Mouse (Mus musculus) left cerebral cortex, adult 8-10 months (tissue): ENCODE measurements around the gene 2310022B05Rik. TPM values are rescaled to one million over a fixed set of nuclear protein-coding genes. Genes with fewer than 3 reads are reported as not detected.

Experiments
- DNase-seq, 2 experiments: peaks; one replicate each; pipeline ENCODE4 v3.0.0; 2022; ENCODE audit warnings: low spot score in 2 of 2
- total RNA-seq, 4 experiments: library from RNA; stranded (reverse); gene quantifications; 2 replicates each; pipeline ENCODE4 v1.2.4; 2022

2310022B05Rik gene
- total RNA-seq, 4 experiments from 2014 or later: 68.8 to 73.0 (median 71.5) TPM

DNA sequence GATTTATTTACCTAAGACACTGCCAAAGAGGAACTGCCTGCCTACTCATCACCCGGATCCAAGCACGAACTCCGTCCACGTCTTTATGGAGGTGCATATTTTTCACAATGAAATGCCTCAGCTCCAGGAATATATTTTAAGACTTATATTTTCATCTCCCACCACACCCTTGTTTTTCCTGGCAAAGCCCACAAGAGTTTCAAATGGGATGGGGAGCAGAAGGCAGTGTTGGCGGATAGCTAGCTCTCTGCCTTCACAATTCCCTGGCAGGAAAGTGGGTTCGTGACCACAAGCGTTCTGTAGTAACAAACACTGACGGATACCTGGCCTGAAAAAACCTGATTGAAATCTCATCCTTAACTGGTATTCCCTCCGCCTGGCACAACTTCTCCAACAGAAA is 1.4 kb downstream of the 2310022B05Rik start:
- peak in 1 of 2 experiments; percentile 74 for DNase-seq

DNA sequence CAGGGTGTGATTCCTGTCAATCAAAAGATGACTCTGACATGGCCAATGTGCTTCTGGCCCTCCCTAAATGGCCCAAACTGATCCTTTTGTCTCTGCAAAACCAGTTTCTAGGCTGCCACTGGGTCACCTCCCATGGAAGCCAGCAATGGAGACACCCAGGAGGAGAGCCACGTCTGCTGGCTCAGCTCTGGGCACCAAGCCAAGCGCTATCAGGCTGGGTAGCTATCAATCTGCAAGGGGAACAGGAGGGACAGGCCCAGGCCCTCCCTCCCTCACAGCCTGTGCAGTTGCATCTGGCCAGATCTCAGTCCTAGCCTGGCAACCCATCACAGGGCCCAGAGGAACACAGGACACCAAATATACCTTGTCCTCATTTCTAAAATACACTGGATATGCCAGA is 4.8 kb downstream of the 2310022B05Rik start:
- no peak for DNase-seq

DNA sequence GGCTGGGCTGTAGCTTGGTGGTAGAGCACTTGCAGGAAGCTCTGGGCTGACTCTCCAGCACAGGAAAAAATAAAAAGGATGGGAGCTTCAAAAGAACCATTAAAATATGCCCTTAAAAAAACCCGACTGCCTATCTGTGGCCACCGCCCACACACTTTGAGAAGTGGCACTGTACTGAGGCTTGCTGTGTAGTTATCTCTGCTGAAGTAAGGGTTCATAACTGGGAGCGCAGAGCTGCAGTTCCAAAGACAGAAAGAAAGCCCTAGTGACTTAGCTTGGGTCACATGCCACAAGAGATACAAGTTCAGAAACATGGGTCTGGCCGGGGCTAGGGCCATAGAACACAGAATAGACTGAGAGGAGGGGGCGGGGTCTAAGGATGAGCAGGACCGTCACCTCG is 5.2 kb downstream of the 2310022B05Rik start:
- DNase-seq: no peak

DNA sequence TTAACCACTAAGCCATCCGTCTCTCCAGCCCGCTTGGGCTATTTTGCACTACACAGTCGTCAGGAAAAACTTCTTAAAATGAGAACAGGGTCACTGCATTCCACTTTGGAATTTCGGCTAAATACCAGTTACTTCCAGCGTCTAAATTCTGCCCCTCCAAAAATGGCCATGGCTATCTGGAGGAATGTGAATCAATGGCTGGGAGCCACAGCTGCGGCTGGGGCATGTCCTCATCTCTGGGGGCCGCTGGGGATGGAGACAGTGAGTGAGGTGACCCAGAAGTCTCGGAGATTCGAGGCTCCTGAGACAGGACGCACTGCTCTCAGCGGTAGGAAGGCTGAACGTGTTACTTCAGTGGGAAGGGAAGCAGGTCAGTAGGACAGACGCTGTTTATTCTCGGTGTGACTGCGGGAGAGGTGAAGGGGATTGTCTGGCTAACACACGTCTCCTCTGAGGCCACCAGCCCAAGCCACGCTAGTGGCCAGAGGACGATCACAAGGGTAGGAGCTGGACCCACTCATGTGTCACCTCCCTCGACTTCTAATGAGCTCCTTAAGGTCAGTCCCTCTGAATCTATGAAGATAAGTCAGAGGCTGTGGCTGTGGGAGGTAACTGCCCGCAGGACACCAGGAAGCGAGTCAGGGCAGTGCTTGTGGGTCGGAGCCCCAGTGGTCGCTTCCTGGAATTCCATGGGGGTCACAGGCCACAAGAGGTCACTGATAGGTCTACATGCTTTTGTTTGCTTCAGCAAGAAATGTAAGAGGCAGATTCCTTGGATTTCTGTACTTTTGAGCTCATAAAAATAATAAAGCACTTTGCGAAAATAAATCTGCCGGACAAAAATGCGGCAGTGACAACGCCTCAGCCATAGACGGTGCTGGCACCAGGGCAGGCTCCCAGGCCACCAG is 9.3 kb downstream of the 2310022B05Rik start:
- no peak for DNase-seq

DNA sequence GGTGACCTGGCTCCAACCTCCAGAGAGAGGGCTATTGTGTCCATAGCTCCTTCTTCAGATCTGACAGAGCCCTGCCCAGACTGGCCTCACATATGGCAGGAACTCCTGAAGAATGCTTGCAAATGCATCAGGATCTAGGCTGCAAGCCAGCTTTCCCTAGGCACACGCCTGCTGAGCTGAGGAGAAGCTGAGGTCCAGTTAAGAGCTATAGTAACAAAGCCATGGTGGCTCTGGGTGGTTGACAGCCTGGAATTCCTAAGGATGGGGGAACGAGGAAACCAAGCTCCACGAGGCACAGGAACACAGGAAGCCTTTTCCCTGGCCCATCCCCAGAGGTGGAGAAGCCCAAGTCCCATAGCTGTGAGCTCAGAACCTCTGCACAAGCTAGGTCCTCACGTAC is 10.6 kb downstream of the 2310022B05Rik start:
- no peak for DNase-seq

DNA sequence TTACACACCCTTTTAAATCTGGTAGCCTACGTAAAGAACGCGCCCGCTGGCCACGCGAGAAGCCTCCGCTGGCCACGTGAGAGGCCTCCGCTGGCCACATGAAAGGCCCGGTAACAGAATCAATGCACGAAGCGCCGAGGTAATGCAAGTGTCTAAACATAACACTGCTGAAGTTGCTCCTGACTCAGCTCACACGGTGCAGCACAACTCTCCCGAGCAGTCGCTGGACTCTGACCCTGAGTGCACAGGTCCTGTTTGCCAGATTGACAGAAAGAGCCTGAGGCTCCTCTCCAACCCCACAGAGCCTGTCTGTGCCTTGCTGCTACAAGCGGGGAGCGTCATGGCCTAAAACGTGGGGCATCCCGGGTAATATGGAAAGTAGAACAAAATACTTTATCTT is 11.4 kb downstream of the 2310022B05Rik start:
- DNase-seq: no peak

DNA sequence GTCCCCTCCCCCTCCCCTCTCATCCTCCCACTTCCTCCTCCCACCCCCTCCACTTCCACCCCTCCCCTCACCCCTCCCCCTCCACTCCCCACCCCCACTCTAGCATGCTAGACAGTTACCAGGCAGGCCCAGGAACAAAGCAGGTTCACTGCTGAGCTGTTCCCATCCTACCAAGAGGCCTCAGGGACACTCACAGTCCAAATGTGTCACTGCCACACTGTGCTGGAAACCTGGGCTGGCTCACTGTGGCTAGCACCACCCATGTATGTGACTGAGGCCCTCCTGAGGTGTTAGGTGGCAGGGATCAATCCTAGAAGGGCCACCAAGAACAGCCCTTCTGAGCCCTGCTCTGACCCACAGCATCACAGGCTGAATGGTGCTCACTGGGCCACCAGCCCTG is 14.9 kb downstream of the 2310022B05Rik start:
- no peak for DNase-seq

DNA sequence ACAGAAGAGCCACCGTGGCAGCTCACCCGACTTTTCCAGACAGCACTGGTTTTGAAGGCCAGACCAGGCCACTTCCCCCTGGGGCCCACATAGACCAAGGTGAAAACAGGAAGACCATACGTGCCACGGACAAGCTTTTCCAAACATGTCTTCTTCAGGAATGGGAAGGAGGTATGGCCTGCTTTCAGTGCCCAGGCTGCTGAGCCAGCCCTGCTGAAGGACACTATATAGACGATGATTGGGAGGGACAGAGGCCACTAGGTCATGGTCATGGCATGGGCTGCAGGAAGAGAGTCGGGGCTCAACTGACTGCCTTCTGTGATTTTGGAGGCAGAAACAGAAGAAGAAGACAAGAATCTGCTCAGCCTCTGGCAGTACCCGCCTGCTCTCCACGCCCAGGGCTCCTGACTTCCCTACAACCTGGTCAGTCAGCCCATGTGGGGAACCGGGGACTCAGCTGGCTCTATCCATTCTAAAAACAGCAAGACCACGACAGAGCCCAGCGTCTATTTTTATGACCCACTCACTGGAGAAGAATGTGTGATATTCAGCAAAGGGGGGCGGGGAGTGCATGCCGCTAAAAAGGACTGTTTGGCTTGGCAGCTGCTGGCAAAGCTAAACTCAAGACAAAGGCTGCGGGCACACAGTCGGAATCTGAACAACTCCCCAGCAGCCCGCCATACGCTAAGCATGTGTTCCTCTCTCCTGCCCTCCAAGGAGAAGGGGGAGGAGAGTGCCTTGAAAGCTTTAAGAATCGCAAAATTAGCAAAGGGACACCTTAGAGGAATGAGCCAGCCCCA is 19.4 kb downstream of the 2310022B05Rik start:
- peak in 1 of 2 experiments; percentile 86 for DNase-seq

DNA sequence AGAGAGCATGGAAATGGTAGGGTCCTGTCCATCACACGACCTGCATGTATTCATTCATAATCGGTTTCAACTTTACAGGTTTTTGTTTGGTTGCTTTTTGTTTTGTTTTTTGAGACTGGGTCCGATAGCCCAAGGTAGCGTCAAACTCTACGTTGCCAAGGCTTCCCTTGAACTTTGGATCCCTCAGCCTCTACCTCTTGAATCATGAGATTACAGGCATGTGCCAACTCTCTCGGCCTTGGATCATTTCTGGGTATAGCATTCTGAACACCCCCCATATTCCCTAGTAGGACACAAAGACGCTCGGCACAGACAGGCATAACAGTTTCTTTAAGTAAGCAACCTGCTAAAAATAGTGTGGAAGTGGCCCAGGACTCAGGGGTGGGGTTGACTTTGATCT is 21.6 kb downstream of the 2310022B05Rik start:
- no peak for DNase-seq

DNA sequence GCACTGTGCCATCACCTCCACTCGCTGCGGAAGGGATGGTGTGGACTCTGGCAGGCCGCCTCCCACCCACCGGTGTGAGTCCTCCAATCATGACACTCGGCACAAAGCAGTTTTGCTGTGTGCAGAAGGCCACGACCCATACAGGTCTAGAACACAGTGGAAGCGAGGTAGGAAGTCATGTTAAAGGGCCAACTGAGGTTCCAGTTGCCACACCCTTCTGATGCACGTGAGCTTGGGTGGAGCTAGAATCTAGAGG is 28.0 kb downstream of the 2310022B05Rik start:
- DNase-seq: no peak

DNA sequence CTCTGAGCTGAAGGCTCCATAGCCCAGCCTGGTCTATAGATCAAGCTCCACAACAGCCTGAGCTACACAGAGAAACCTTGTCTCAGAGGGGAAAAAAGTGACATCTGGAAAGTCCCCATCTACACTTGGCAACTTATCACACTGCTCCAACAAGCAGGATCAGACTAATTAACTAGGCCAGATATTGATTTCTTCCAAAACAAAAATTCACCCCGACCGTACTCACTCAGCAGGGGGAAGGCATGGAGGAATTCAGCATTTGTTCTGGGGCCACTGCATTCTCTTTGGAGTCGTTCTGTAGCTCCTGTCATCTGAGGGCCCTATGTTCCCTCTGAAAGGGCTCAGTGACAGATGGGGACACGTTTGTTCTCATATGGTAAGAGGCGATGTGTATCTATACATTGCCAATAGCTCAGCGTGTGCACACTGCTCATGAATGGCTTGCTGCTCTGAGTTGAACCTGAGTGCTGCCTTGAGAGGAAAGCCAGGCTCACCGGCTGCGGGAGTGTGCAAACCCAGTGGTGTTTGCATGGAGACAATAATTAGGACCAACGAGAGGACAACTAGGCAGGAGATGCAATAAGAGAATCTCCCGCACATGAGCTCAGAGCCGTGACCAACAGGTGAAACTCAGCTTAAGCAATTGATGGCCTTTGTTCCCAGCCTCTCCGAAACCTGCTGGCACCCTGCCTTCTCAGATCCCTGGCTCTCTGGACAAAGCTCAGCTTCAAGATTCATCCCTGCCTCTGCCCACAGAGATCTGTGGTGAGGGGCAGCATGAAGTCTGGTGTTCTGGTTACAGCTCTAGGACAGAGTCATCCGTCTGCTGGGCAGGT is 28.5 kb downstream of the 2310022B05Rik start:
- DNase-seq: no peak

DNA sequence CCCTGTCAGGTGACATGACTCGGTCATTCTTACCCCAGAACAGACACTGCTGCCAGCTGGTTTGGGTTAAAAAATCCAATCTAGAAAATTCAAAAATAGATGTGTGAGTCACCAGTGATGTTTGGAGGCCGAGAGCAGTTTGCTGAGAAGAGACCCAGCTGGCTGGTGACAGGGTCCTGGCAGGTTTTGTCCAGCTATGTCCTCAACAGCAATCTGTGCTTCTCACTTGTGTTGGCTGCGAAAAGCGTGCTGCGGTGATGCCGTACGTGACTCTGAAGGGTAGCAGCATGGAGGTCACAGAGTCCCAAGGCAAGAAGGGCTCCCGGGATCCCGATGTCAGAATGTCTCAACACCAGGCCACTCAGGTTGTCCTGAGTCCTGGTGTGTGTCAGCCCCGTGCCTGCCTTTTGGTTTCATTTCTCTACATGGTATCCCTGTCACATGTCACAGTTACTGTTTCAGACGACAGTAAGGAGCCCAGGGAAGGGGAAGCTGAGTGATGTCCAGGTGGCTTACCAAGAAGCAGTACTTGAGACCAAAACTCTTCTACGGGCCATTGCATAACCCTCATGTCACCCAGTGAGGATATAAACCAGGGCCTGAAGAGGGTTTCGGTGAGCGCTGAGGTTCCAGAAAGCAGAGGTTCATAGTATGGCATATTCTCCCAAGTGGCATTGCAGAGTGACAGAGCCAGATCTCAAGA is 30.0 kb downstream of the 2310022B05Rik start:
- DNase-seq: peak in 1 of 2 experiments; percentile 71

DNA sequence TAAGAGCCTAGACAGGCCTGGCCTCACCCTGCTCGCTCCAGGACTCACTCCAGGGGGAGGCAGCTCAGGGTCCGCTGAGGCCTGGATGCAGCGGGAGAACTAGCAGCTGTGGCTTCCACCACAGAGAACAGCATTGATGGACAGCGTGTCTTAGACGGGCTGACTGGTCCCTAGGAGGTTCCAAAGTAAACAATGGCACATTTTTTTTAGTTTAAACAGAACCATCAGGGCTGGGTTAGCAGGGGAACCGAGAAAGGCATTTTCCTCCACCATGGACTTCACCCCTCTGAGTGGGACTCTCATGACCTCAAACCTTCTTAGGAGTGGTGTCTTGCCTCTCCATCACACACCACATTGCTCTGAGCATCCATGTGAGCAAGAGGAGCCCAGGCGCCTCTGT is 31.2 kb downstream of the 2310022B05Rik start:
- DNase-seq: no peak

DNA sequence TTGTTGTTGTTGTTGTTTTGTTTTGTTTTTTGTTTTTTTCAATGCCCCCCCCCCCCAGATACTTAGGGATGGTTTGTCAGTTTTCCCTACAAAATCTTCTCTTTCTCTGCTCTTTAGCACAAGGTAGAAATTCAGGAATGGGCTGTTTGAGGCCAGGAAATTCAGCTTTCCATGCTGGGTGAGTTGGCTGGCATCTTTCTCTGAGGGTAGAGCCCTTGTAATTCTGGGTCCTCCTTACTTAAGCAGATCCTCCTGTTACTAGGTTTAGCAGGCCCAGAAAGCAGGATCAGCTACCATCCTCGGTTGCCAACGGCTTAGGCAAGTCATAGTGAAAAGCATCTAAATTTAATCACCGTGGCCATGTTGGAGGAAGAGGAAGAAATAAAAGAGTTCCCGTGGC is 32.3 kb downstream of the 2310022B05Rik start:
- DNase-seq: no peak

DNA sequence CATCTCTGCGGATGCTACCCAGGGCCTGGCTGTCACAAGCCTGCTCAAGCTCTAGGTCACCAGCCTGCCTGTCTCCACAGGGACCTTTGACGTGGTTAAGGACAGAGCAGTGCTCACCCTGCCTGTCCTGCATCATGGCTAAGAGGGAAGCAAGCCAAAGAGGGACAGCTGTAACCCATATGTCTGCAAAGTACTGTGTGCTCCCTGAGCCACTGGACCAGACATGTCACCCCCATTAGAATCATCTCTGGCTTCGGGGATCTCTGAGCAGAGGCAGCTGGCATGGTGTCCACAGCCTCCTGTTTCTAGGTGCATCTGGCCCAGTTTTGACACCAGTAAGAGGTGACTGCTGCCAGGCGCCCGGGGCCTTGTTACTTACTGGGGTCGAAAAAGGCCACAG is 32.7 kb downstream of the 2310022B05Rik start:
- no peak for DNase-seq

DNA sequence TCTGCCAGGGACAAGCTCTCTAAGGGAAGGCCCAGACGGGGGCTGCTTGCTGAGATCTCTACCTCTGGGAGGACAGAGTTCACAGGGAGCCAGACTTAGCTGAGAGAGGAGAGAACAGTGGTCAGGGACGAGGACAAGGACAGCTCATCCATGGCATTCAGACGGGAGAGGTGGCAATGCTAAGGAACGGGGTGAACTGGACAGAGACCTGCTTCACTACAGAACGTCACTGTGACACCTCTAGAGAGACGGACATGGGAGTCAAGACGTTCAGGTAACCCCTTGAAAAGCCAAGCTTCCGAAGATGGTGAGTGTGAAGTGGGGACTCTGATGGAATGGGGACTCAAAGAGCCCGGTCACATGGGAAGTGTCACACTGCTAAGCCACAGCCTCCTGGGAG is 36.9 kb downstream of the 2310022B05Rik start:
- DNase-seq: no peak

DNA sequence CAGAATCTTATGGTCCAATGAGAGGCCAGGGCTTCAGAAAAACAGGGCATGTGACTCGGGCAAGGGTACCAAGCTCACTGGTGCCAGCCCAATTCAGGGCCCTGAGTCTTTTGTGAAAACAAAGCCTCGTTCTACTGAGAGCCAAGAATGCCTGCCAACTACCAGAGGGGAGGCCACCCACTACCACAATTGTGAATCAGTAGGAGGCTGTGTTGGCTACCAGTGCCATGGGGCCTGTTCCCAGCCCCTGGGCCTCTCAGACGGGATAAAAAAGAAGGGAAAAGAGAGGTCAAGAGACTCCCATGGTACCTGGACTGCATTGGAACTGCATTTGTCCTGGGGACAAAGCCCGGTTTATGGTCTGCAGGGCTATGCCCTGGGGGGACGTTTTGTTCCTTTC is 41.9 kb downstream of the 2310022B05Rik start:
- peak in 1 of 2 experiments; percentile 84 for DNase-seq

DNA sequence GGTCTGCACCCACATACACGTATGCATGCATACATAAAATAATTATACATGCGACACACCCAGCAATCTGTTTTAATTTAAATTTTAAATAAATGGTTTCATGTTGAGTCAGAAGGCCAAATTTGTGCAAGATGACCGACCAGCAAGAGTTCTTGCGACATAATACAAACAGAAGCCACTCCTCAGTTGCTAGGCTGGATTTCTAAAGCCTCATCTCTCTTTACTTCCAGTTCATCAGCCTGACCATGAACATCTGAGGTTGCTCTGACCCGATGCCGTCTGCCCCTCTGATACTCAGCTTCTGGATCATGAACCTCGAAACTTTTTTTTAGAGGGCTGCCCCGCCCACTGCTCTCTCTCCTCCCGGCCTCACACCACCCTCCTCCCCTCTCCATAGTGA is 44.9 kb downstream of the 2310022B05Rik start:
- DNase-seq: no peak

DNA sequence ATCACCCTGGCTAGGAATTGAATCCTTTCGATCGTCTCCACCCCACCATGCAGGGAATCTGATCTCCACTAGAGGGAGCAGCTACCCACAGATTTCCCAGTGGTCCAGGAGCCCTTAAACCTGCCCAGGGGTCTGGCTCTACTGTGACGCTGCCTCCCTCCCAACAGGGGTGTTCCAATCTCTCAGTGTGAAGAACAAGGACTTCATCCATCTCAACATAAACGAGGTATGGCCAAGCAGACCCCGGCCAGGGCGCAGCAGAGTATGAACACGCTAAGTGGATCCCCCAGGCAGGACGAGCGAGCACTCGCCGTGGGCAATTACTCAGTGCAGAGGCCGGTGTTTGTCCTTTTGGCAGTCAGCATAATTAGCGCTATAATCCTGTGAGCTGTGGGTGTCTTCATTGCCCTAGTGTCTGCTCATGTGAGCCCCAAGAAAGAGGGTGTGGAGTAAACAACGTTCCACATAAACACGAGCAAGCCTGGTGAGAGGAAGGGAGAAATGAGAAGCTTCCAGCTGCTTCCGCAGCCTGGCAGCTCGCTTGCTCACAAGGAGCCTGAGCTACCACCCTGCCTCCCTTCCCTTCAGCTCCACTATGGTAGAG is 45.8 kb downstream of the 2310022B05Rik start:
- peak; percentile 61 to 74 for DNase-seq

DNA sequence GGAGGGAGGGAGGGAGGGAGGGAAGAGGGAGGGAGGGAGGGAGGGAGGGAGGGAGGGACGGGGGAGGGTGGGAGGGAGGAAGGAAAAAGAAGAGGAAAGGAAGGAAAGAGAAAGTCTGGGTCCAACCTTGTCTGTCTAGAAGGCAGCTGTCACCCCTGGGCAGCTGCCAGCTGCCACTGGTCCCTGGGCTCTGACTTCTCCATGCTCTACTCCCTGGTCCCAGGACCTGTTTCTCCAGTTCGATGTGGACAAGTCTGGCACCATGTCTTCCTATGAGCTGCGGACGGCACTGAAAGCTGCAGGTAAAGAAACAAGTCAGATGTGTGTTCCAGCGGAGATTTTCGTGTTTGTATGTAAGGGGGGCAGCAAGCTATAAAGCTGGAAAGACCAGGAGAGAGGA is 48.8 kb downstream of the 2310022B05Rik start:
- no peak for DNase-seq

DNA sequence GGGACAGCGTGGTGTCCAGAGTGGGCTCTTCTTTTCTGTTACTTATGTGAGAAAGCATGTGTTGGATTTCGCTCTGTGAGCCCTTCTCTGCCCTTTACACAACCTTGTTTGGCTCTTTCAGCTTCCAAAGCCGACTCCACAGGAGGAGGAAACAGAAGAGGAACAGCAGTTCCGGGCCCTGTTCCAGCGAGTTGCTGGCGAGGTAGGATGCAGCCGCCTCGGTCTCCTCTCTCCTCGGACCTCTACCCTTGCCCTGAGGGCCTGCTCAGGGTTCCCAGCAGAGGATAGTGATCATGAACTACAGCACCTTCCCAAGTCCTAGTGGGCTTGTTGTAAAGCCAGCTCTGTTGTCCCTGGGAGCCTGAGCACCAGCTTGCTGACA is 54.2 kb downstream of the 2310022B05Rik start:
- no peak for DNase-seq
